Mouse (Mus musculus): ENCODE measurements around the gene Eral1.
A peak's percentile ranks its signal among the peaks of the same experiment; 100 is the strongest.
"Not testable (repeated sequence)": the region's sequence is repeated elsewhere in the genome, so short reads cannot be mapped to it uniquely, and the experiment has no call there.

Gene Eral1

DNA sequence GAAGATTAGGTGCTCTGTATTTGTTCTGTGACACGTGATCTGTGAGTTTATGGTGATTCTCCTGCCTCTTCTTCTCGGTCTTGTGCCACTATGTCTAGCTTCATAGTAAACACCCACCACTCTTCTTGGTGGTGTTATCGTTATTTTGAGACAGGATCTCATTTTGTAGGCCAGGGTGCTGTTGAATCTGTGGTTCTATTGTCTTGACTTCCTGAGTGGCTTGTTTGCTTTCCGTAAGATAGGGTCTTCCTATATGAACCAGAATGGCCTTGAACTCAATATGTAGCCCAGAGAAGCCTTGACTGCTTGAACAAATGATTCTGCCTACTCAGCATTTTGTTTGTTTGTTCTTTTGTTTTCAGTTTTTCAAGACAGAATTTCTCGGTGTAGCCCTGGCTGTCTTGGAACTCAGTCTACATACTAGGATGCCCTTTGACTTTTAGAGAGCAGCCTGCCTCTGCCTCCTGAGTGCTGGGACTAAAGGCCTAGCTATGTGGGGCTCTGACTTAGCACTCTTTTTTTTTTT, 7.6 kb upstream of the Eral1 start:
- no peak for DNase-seq (ENCODE audit: low read depth, low spot score)

DNA sequence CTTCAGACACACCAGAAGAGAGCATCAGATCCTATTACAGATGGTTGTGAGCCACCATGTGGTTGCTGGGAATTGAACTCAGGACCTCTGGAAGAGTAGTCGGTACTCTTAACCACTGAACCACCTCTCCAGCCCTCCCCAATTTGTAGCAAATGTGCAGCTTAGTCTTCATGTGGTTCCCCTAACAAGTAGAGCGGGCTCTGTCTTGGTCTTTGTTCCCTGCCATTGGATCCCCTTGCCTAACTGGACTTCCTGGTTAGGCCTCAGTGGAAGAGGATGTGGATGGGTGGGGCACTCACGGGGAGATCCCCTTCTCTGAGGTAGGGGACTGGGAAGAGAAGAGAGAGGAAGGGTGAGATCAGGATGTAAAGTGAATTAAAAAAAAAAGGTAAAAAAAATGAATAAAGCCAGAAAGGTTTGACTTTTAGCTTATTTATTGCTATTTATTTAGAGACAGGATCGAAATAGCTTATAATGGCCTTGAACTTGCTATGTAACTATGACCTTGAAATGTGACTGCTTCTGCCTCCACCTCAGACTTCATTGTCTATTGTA, 6.8 kb upstream of the Eral1 start:
- DNase-seq (ENCODE audit: low read depth, low spot score): no peak

DNA sequence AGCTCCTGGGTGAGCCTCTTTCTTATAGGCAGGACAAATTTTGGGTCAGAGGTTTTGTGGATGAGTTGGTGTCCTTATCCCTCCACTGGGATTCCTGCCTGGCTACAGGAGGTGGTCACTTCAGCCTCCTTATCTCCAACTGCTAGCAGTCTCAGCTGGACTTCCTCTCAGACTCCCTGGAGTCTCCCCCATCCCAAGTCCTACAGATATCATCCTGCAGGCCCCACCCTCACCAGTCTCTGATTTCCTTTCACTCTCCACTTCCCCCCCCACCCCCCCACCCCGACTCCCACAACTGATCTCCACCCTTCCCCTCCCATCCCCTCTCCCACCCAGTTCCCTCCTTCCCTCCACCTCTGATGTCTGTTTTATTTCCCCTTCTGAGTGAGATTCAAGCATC, 3.4 kb upstream of the Eral1 start:
- no peak for DNase-seq (ENCODE audit: low read depth, low spot score)

DNA sequence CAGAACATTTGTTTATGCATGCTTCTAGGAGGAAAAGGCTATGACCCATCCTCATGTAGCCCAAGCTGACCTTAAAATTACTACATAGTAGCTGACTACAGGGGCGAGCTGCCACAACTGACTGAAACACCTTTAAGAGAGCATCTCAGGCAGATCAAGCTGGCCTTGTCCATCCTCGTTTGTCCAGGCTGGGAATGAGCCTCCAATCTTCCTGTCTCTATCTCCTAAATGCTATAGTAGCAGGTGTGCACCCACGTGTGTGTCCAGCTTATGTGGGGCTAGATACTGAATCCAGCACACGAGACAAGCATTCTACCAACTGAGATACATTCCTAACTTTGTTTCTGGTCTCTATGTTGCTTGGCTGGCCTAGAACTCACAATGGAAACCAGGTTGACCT, 5.5 kb downstream of the Eral1 start:
- DNase-seq (ENCODE audit: low read depth, low spot score): no peak

DNA sequence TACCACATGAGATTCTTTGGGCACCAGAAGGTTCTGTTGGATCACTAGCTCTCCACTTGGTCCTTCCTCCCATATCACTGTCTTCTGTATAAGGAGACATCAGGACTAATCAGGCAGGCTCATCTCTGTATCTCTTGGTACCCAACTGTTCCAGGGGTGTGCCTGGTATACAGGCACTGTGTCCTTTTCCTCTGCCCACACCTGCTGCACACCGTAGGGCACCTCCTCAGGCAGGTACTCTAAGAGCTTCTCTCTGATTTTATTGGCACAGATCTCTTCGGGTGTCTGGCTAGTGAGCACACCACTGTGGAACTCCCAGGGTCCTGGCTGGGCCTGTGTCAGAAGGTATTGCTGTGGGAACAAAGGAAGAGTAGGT, 5.9 kb downstream of the Eral1 start:
- DNase-seq (ENCODE audit: low read depth, low spot score): no peak

DNA sequence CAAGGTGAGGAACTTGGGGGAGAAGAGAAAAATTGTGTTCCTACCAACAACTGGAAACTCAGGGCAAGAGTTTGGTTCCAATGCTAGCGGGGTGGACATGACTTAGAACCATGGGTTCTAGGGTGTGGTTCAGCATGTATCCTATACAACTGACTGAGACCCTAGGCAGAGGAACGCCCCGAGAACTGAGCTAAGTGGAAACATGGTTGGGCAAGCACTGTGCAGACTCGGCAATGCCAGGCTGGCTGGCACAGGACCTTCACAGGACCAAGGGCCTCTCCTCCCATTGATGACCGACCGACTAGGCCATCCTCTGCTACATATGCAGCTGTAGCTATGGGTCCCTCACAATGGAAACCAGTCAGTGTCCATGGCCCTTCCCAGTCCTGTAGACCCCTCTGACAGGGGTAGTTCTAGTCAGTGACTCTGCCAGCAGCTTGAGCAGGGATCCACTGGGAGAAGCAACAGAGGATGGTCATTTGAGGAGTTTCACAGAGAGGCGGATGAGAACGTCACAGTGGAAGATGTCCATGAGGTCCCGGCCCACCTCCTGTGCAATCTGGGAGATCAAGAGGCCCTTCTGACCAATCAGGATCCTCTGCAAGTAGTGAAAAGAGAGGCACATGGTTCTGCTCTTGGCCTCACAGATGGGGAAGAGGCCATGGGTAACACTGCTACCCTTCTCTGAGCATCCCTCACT, 6.5 kb downstream of the Eral1 start:
- DNase-seq (ENCODE audit: low read depth, low spot score): no peak

DNA sequence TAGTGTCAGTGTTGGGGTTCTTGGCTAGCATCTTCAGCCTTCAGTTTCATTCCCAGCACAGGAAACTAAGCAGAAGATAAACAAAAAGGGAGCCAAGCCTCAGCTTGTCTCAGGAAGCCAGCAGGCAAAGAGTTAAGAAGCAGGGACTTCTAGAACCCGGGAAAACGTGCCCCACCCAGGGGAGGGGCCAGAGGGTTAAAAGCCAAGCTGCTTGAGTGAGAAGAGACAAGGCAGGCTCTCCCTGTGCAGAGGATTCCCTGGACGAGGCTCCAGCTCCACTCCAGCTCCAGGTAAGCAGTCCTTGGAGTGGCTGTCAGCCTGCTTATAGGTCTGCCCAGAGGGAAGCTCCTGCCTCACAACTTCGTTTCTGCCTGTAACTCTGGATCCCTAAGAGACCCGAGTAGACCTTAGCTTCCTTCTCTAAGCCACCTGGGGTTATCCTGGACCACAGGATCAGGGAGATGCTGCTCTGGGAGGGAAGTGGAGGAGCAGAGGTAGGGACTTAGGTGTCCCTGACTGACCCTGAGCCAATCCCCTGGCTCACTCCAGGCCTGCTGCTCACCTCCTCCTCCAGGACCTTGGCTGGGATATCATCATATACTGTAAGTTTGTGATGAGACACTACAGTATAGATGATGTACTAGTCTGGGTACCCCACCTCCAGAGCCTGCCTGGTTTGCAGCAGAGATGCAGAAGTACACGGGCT, 7.6 kb downstream of the Eral1 start:
- DNase-seq (ENCODE audit: low read depth, low spot score): no peak

DNA sequence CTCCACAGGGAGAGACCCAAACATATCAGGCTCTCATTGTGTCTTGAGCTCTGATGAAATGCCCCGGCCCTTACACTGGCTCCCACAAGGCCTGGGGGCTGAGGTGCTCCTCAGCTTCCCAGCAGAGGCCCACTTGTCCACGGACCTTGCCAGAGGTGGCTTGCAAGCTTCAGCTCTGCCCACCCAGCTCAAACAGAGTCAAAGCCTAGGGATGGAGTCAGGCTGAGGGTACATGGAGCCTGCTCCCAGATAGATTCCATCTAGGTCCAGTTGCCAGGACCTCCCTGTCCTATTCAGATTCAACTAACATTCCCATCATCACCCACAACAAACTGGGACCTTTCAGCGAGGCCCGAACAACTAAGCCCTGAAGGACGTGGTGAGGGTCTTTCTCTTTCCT, 8.2 kb downstream of the Eral1 start:
- DNase-seq (ENCODE audit: low read depth, low spot score): no peak

DNA sequence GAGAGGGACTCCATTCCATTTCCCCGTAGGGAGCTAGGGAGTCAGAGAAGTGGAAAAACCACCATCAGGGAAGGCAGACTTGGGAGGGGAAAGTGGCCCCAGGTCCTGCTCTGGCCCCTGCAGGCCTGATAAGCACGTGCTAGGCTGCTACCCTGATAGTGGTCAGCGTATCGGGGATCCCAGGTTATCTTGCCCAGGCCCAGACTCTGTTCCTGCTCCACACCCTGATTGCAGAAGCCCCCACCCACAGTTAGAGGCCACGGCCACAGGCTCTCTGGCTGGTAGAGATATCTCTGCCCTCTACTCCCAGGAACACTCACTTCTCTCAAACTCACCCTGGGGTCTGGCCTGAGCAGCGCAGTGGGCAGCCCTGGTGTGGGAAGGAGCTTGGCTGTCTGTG, 10.5 kb downstream of the Eral1 start:
- no peak for DNase-seq (ENCODE audit: low read depth, low spot score)

DNA sequence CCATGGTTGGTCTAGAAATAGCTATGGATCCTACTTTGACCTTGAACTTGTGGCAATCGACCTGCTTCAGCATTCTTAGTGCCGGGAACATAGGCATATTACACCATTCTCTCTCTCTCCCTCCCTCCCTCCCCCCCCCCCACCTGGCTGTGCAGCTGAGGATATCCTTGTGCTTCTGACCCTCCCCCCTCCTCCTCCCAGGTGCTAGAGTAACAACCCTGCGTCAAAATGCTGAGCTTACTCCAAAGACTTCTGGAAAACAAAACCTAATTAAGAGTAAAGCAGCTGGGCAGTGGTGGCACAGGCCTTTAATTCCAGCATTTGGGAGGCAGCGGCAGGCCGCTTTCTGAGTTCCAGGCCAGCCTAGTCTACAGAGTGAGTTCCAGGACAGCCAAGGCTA, 11.1 kb downstream of the Eral1 start:
- DNase-seq (ENCODE audit: low read depth, low spot score): no peak

DNA sequence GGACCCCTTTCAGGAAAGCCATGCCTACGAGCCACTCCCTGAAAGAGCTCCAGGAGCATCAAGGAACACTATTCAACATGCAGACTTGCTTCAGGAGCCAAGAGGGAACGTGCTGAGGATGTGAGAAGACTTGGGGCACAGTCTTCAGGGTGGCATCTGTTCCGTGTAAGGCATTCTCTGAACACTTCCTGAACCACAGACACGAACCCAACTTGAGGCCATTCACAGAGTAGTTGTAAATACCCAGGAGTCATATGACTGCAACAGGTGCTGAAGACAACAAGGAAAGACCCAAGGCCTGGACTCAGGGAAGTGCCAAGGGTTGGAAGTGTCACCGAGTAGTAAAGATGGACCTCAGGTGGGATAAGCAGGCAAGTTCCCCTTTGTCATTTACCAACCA, 12.6 kb downstream of the Eral1 start:
- no peak for DNase-seq (ENCODE audit: low read depth, low spot score)

DNA sequence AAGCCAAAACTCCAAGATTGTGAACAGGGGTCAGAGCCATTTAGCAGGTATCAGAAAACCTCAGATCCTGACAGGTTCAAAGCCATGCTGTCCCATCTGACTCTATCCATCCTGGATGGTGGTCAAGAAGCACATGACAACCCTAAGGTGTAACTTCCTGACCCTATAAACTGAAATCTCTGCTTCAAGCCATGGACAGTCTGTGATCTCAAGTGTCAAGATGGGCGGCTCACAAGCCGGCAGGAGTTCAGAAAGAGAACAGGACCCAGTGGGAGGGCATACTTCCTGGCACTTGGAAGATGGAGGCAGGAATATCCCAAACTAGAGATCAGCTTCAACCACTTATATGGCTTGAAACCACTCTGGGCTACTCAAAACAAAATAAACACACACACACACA, 13.5 kb downstream of the Eral1 start:
- DNase-seq (ENCODE audit: low read depth, low spot score): no peak

DNA sequence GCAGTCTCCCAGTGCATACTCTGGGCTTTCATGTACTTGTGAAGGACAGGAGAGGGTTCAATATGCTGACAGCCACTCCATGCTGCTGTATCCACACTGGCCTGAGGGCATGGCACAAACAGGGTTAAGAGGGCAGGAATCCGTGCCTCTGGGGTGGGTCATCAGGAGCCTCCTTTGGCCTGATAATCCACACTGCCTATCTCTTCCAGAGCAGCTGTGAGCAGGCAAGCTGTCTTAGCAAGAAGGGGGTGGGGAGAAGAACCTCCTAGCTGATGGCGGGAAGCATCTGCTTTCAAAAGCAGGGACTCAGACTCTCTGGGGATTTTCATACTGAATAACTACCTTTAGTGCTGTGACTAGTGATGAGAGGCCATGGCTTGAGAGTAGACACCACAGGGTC, 14.3 kb downstream of the Eral1 start:
- no peak for DNase-seq (ENCODE audit: low read depth, low spot score)

DNA sequence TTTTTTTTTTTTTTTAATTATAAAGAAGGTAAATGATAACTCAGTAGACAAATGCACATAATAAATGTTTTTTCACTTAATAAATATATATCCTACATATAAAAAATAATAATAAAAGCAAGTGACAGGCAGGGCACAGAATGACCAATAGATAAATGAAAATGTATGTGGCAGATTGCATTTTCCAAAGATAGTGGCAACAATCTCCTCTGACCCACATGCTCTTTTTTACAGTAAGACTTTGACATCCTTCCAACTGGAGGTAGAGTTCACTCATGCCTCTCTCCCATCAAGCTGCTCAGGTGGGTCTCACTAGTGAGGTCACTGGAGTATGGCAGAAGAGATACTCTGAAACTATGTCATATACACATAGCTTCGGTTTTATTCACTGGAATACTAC, 17.6 kb downstream of the Eral1 start:
- DNase-seq (ENCODE audit: low read depth, low spot score): no peak

DNA sequence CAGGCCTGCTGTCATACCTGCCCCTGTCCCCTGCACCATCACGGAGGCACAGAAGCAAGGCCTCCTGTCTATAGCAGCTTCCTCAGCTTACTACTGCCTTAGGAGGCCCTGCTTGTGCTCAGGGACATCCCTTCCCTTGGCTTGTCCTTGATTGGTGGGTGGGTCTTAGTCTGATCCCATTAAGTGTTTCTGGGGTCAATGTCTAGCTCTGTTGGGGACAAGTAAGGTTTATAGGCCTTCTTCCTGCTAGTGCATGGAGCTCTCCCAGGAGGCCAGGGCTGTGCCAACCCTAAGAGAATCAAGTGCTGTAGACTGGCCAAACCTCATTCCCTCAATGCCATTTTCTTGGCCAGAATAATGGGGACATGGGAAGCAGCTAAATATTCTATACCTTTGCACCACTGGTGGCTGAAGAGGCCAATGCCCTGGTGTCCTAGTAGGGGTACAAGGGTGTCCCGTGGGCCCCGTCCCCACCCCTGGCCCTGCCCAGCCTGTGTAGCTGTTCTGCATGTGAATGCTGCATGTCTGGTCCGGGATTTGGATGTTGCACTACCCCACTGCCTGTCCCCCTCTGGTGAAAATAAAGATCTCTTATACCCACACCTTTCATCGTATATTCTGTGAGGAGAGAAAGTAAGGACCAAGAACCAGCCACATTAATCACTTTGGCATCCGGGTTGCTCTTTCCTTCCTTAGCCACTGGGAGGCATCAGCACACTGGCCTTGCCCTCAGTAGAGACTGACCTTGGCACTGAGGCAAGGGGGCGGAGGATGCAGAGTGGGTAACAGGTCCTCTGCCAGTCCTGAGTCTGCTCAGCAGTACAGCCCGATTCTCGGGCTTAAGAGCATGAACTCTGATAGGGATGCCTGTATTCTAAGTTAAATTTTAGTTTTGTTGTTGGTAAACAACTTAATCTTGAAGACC, 20.1 kb downstream of the Eral1 start:
- peak; percentile 67 for DNase-seq (ENCODE audit: low read depth, low spot score)

DNA sequence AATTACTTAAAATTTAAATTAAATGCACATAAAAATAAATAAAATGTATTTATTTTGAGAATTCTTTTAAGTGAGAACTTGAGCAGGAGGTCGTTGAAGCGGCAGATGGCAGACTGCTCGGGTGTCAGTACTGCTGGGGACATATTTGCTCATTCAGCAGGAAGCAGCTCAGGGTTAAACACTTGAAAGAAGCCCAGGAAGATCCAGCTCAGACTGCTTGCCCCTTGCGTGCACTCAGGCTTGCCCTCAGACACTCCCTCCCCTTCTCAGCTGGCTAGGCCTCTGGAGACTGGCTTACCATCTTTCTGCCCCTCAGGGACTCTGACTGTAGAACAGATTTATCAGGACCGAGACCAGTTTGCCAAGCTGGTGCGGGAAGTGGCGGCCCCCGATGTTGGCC, 23.2 kb downstream of the Eral1 start:
- no peak for DNase-seq (ENCODE audit: low read depth, low spot score)

DNA sequence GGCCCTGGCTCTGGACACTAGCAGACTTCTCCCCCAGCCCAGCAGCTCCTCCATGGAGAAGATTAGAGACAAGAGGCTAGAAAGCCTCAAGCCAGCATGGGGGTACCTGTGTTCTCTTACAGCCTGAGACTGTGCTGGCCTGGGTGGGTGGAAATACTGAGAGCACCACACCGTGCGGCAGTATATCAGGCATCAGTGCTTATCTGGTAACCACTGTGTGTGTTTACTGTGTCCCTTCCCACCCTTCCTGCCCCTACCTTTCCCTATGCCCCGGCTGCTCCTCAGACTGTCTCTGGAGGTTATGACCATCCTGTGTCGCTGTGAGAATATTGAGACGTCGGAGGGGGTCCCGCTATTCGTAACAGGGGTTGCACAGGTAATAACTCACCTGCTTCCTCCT, 27.1 kb downstream of the Eral1 start:
- DNase-seq (ENCODE audit: low read depth, low spot score): no peak

DNA sequence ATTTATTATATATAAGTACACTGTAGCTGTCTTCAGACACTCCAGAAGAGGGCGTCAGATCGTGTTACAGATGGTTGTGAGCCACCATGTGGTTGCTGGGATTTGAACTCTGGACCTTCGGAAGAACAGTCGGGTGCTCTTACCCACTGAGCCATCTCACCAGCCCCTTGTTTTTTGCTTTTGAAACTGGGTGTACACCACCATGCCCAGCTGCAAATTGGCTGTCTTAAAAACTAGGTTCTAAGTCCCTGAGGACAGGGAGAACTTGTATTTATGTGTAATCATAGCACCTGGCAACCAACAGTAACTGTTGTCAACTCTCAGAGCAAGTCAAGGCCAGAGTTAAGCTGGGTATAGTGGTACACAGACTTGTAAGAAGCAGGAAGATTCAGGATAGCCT, 31.5 kb downstream of the Eral1 start:
- DNase-seq (ENCODE audit: low read depth, low spot score): not testable (repeated sequence)

DNA sequence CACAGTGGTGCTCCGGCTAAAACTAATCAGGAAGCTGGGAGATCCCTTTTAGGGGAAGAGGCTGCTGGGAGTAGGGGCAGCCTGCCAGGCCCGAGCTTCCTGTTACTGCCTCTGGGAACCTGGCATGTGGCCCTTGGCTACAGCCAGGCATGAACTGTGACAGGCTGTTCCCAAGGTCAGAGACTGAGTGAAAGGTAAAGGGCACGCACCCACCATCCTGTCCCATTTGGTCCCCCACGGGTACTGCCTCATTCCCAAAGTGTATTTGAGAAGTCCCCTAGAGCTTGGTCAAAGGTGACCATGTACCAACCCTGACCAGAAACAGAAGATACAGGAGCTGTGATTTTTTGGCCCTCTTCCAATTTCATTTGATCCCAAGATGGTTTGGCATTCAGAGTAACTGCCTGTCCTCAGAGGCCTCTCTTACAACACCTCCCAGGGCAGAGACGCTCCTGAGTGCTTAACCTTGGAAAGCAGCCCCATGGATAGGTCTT, 35.4 kb downstream of the Eral1 start:
- peak; percentile 96 for DNase-seq (ENCODE audit: low read depth, low spot score)

DNA sequence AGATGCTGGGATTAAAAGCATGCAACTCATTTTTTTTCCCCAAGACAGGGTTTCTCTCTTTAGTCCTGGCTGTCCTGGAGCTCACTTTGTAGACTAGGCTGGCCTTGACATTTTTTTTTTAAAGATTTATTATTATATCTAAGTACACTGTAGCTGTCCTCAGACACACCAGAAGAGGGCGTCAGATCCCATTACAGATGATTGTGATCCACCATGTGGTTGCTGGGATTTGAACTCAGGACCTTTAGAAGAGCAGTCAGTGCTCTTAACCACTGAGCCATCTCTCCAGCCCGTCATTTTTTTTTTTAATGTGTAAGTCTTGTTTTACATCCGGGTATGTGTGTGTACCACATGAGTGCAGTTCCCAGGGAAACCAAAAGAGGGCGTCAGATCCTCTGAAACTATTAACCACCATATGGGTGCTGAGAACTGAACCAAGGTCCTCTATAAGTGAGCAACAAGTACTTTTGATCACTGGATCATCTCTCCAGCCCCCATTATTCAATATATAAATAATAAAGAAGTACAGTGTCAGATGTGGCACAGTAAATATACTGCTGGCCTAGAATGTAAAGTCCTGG, 37.8 kb downstream of the Eral1 start:
- not testable (repeated sequence) for DNase-seq (ENCODE audit: low read depth, low spot score)

DNA sequence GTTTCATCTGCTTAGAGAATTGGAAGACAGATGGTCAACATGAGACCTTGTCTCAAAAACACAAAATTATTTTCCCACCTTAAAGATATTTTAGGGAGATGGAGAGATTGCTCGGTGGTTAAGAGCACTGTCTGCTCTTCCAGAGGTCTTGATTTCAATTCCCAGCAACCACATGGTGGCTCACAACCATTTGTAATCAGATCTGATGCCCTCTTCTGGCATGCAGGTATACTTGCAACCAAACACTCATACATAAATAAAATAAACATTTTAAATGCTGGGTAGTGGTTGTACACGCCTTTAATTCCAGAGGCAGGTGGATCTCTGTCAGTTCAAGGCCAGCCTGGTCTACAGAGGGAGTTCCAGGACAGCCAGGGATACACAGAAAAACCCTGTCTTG, 39.3 kb downstream of the Eral1 start:
- DNase-seq (ENCODE audit: low read depth, low spot score): no peak

Measured in skeletal muscle tissue, adult 2 months (tissue).